Mouse (Mus musculus) MEL (cell line): ENCODE results near the gene Heatr5a. TPM values are rescaled to one million over a fixed set of nuclear protein-coding genes. Genes with fewer than 3 reads are reported as not detected.

ENCODE experiments used
- DNase-seq: peaks from one replicate; pipeline ENCODE4 v3.0.0; 2011; ENCODE audit warnings: low read depth, low spot score
- H3K27ac ChIP-seq: 2 replicates; pipeline ENCODE4 v1.5.1; 2012; ENCODE audit warnings: low read depth, mild to moderate bottlenecking, control low read depth, low read length, moderate library complexity; ENCODE audit not compliant: control insufficient read depth
- H3K27me3 ChIP-seq, 2 experiments: fragments of 150-350 bp in 1 of 2; sonication (generic) in 1 of 2; 2 replicates each; pipeline ENCODE4 v1.6.1; 2012; ENCODE audit warnings: low read length in 2 of 2, mild to moderate bottlenecking in 2 of 2, improper control_type of control experiment in 1 of 2, moderate library complexity in 1 of 2; ENCODE audit not compliant: insufficient read depth in 2 of 2, control insufficient read depth in 1 of 2
- H3K36me3 ChIP-seq, 2 experiments: 2 replicates each; pipeline ENCODE4 v1.6.1; 2012 to 2014; ENCODE audit warnings: low read length in 2 of 2, improper control_type of control experiment in 1 of 2, inconsistent platforms in 1 of 2, mild to moderate bottlenecking in 1 of 2; ENCODE audit not compliant: insufficient read depth in 2 of 2, control insufficient read depth in 1 of 2
- H3K4me1 ChIP-seq, 2 experiments: fragments of 150-350 bp in 1 of 2; sonication (generic) in 1 of 2; 2 replicates each; pipeline ENCODE4 v1.6.1; 2012; ENCODE audit warnings: low read length in 2 of 2, improper control_type of control experiment in 1 of 2, mild to moderate bottlenecking in 1 of 2; ENCODE audit not compliant: insufficient read depth in 2 of 2, control insufficient read depth in 1 of 2
- H3K4me3 ChIP-seq, 2 experiments: fragments of 150-350 bp in 1 of 2; sonication (generic) in 1 of 2; 2 replicates each; pipeline ENCODE4 v1.5.1; 2012; ENCODE audit warnings: low read depth in 2 of 2, low read length in 2 of 2, mild to moderate bottlenecking in 2 of 2, moderate library complexity in 2 of 2, control low read depth in 1 of 2, improper control_type of control experiment in 1 of 2; ENCODE audit not compliant: control insufficient read depth in 1 of 2, insufficient read depth in 1 of 2
- H3K79me2 ChIP-seq: 2 replicates; pipeline ENCODE4 v1.6.1; 2012; ENCODE audit warnings: mild to moderate bottlenecking, low read length, moderate library complexity; ENCODE audit not compliant: control insufficient read depth, poor library complexity, insufficient read depth
- H3K9ac ChIP-seq: 2 replicates; pipeline ENCODE4 v1.6.1; 2012; ENCODE audit warnings: low read depth, mild to moderate bottlenecking, control low read depth, low read length, moderate library complexity; ENCODE audit not compliant: control insufficient read depth, poor library complexity, severe bottlenecking
- H3K9me3 ChIP-seq: fragments of 150-350 bp; sonication (generic); replicated peaks from 2 replicates; pipeline ENCODE4 v1.6.1; 2012; ENCODE audit warnings: mild to moderate bottlenecking, low read length, improper control_type of control experiment, moderate library complexity; ENCODE audit not compliant: insufficient read depth
- BHLHE40 ChIP-seq: IDR thresholded peaks from 2 replicates; pipeline ENCODE4 v1.6.1; 2012; ENCODE audit warnings: low read depth, mild to moderate bottlenecking, inconsistent platforms, low read length, improper control_type of control experiment, borderline replicate concordance
- CHD1 ChIP-seq: IDR thresholded peaks from 2 replicates; pipeline ENCODE4 v1.6.1; 2012; ENCODE audit warnings: low read depth, mild to moderate bottlenecking, inconsistent platforms, low read length, improper control_type of control experiment
- CHD2 ChIP-seq: IDR thresholded peaks from 2 replicates; pipeline ENCODE4 v1.6.1; 2011; ENCODE audit warnings: low read length, improper control_type of control experiment
- EP300 ChIP-seq, 2 experiments: IDR thresholded peaks; 2 replicates each; pipeline ENCODE4 v1.6.1; 2011; ENCODE audit warnings: improper control_type of control experiment in 2 of 2, low read length in 2 of 2, low read depth in 1 of 2, mild to moderate bottlenecking in 1 of 2
- GABPA ChIP-seq: IDR thresholded peaks from 2 replicates; pipeline ENCODE4 v1.6.1; 2012; ENCODE audit warnings: low read depth, mild to moderate bottlenecking, inconsistent platforms, low read length, improper control_type of control experiment, moderate library complexity
- GATA1 ChIP-seq: IDR thresholded peaks from 2 replicates; pipeline ENCODE4 v1.6.1; 2011; ENCODE audit warnings: low read depth, low read length, improper control_type of control experiment
- HCFC1 ChIP-seq: IDR thresholded peaks from 2 replicates; pipeline ENCODE4 v1.6.1; 2012; ENCODE audit warnings: low read depth, mild to moderate bottlenecking, inconsistent platforms, low read length, improper control_type of control experiment, moderate library complexity
- JUND ChIP-seq: IDR thresholded peaks from 2 replicates; pipeline ENCODE4 v1.6.1; 2011; ENCODE audit warnings: low read depth, mild to moderate bottlenecking, improper control_type of control experiment, low read length
- MAFK ChIP-seq: IDR thresholded peaks from 2 replicates; pipeline ENCODE4 v1.6.1; 2011; ENCODE audit warnings: low read depth, mild to moderate bottlenecking, low read length, improper control_type of control experiment, borderline replicate concordance
- MAZ ChIP-seq: IDR thresholded peaks from 2 replicates; pipeline ENCODE4 v1.6.1; 2012; ENCODE audit warnings: low read depth, mild to moderate bottlenecking, inconsistent platforms, low read length, improper control_type of control experiment
- MEF2A ChIP-seq: IDR thresholded peaks from 2 replicates; pipeline ENCODE4 v1.6.1; 2014; ENCODE audit warnings: low read depth, mild to moderate bottlenecking, inconsistent platforms, low read length, improper control_type of control experiment; ENCODE audit not compliant: poor library complexity, insufficient replicate concordance, severe bottlenecking; ENCODE audit errors: extremely low read depth
- MXI1 ChIP-seq: IDR thresholded peaks from 2 replicates; pipeline ENCODE4 v1.6.1; 2011; ENCODE audit warnings: mild to moderate bottlenecking, low read depth, low read length, improper control_type of control experiment
- MYC ChIP-seq: IDR thresholded peaks from 2 replicates; pipeline ENCODE4 v1.6.1; 2011; ENCODE audit warnings: low read depth, mild to moderate bottlenecking, low read length, improper control_type of control experiment, moderate library complexity
- NRF1 ChIP-seq: IDR thresholded peaks from 2 replicates; pipeline ENCODE4 v1.6.1; 2014; ENCODE audit warnings: low read depth, mild to moderate bottlenecking, inconsistent platforms, low read length, improper control_type of control experiment, moderate library complexity; ENCODE audit not compliant: poor library complexity, insufficient read depth, severe bottlenecking
- POLR2A ChIP-seq, 2 experiments: IDR thresholded peaks; 2 replicates each; pipeline ENCODE4 v1.6.1; 2011 to 2012; ENCODE audit warnings: low read length in 2 of 2, mild to moderate bottlenecking in 2 of 2, control low read depth in 1 of 2, improper control_type of control experiment in 1 of 2, low read depth in 1 of 2, moderate library complexity in 1 of 2; ENCODE audit not compliant: control insufficient read depth in 1 of 2, insufficient read depth in 1 of 2, poor library complexity in 1 of 2
- POLR2AphosphoS2 ChIP-seq: IDR thresholded peaks from 2 replicates; pipeline ENCODE4 v1.6.1; 2011; ENCODE audit warnings: low read length, improper control_type of control experiment
- RCOR1 ChIP-seq: IDR thresholded peaks from 2 replicates; pipeline ENCODE4 v1.6.1; 2012; ENCODE audit warnings: low read depth, mild to moderate bottlenecking, inconsistent platforms, low read length, improper control_type of control experiment
- SIN3A ChIP-seq: IDR thresholded peaks from 2 replicates; pipeline ENCODE4 v1.6.1; 2012; ENCODE audit warnings: low read length, improper control_type of control experiment, inconsistent platforms
- SMC3 ChIP-seq: IDR thresholded peaks from 2 replicates; pipeline ENCODE4 v1.6.1; 2011; ENCODE audit warnings: low read depth, low read length, improper control_type of control experiment
- TAL1 ChIP-seq: IDR thresholded peaks from 2 replicates; pipeline ENCODE4 v1.6.1; 2012; ENCODE audit warnings: mild to moderate bottlenecking, inconsistent platforms, low read length, moderate library complexity, mixed read lengths
- TBP ChIP-seq: IDR thresholded peaks from 2 replicates; pipeline ENCODE4 v1.8.0; 2011; ENCODE audit warnings: low read depth, low read length, improper control_type of control experiment
- TCF12 ChIP-seq: IDR thresholded peaks from 2 replicates; pipeline ENCODE4 v1.6.1; 2014; ENCODE audit warnings: low read depth, mild to moderate bottlenecking, inconsistent platforms, low read length, improper control_type of control experiment, moderate library complexity
- UBTF ChIP-seq: IDR thresholded peaks from 2 replicates; pipeline ENCODE4 v1.6.1; 2012; ENCODE audit warnings: low read depth, mild to moderate bottlenecking, inconsistent platforms, low read length, improper control_type of control experiment, moderate library complexity, borderline replicate concordance; ENCODE audit not compliant: insufficient read depth
- USF1 ChIP-seq: IDR thresholded peaks from 2 replicates; pipeline ENCODE4 v1.6.1; 2014; ENCODE audit warnings: low read depth, mild to moderate bottlenecking, inconsistent platforms, low read length, improper control_type of control experiment, moderate library complexity
- USF2 ChIP-seq, 2 experiments: IDR thresholded peaks; 2 replicates each; pipeline ENCODE4 v1.6.1; 2011 to 2012; ENCODE audit warnings: improper control_type of control experiment in 2 of 2, low read length in 2 of 2, borderline replicate concordance in 1 of 2, inconsistent platforms in 1 of 2, low read depth in 1 of 2, mild to moderate bottlenecking in 1 of 2; ENCODE audit not compliant: insufficient read depth in 1 of 2
- ZMIZ1 ChIP-seq: IDR thresholded peaks from 2 replicates; pipeline ENCODE4 v1.6.1; 2012; ENCODE audit warnings: low read depth, mild to moderate bottlenecking, inconsistent platforms, low read length, improper control_type of control experiment, moderate library complexity
- polyA plus RNA-seq, 2 experiments: library from polyadenylated mRNA; stranded (reverse) in 1 of 2; unstranded in 1 of 2; fragments of >175 nt in 1 of 2; fragments of >200 nt in 1 of 2; gene quantifications; 2 replicates each; pipeline versions ENCODE4 v1.2.1 to v1.2.4; 2012; ENCODE audit warnings: low replicate concordance in 2 of 2, low read depth in 1 of 2; ENCODE audit not compliant: insufficient read length in 2 of 2, insufficient read depth in 1 of 2, missing spikeins in 1 of 2
- total RNA-seq: library from RNA; depleted of rRNA; stranded (reverse); fragments of 300-350 nt; gene quantifications from 2 replicates; pipeline ENCODE4 v1.2.3, GENCODE M21; 2012

The Heatr5a gene
- total and polyA plus RNA-seq, 3 experiments = 41.2 to 70.5 (median 70.4) TPM

GRCm38 (mm10) chr12:51998366-51998932 lies 27.3 kb upstream of the Heatr5a start (continued):
- TF ChIP-seq CHD1 (no peak), RCOR1 (peak; percentile 47; the same call in 1 of the 2 replicates), GATA1 (peak; percentile 81), USF1 (no peak), USF2 (IDR thresholded peaks at IDR 0.05; ENCODE audit: borderline replicate concordance in 1 of 2, insufficient read depth in 1 of 2, low read depth in 1 of 2, low read length in 2 of 2) (no peak), MEF2A (no peak), BHLHE40 (no peak), GABPA (peak; percentile 77), SMC3 (no peak), NRF1 (no peak), TCF12 (no peak), CHD2 (no peak)
- TF ChIP-seq, all 39 proteins: peak for 13

- Histone ChIP-seq H3K36me3 (peaks cover 0 to 17% of the 10 kb centered on the region in 2 experiments; a peak in 2 of 4 replicates), H3K9ac (no peak overlapping the region), H3K27ac (no peak overlapping the region), H3K4me3 (no peak overlapping the region), H3K27me3 (no peaks in the 10 kb centered on the region), H3K4me1 (peaks cover 12 to 15% of the 10 kb centered on the region in 2 experiments), H3K9me3 (no peaks in the 10 kb centered on the region), H3K79me2 (no peaks in the 10 kb centered on the region)
- TF ChIP-seq EP300 (IDR thresholded peaks at IDR 0.05; ENCODE audit: low read depth in 1 of 2, low read length in 2 of 2) (peak; percentile 21 to 27; a peak in 1 of 4 replicates), POLR2A (IDR thresholded peaks at IDR 0.05; ENCODE audit: control insufficient read depth in 1 of 2, insufficient read depth in 1 of 2, low read depth in 1 of 2, low read length in 2 of 2, poor library complexity in 1 of 2) (no peak), GATA1 (peak; percentile 32; the same call in 1 of the 2 replicates)
- DNase-seq = peak; percentile 21
These were observed 24.8 kb upstream of the Heatr5a start for GRCm38 (mm10) chr12:51995738-51996536.

- TF ChIP-seq UBTF (no peak), RCOR1 (no peak), TAL1 (no peak), USF1 (no peak), SIN3A (no peak), ZMIZ1 (no peak), HCFC1 (no peak), USF2 (IDR thresholded peaks at IDR 0.05; ENCODE audit: borderline replicate concordance in 1 of 2, insufficient read depth in 1 of 2, low read depth in 1 of 2, low read length in 2 of 2) (no peak), JUND (no peak), MXI1 (no peak), MAZ (no peak), TBP (no peak), MYC (no peak), SMC3 (no peak), MAFK (no peak), POLR2AphosphoS2 (no peak)
- TF ChIP-seq, all 39 proteins: peak for 0
- no peaks in the 10 kb centered on the region for H3K27me3 ChIP-seq
These were observed 19.5 kb upstream of the Heatr5a start for GRCm38 (mm10) chr12:51990629-51991028.

More at GRCm38 (mm10) chr12:51990629-51991028, 19.5 kb upstream of the Heatr5a start:
- H3K36me3 ChIP-seq = no peaks in the 10 kb centered on the region
- H3K79me2 ChIP-seq = no peaks in the 10 kb centered on the region
- H3K4me3 ChIP-seq = no peak overlapping the region
- H3K9me3 ChIP-seq = no peaks in the 10 kb centered on the region
- H3K4me1 ChIP-seq = no peaks in the 10 kb centered on the region
- DNase-seq = no peak
- H3K9ac ChIP-seq = no peak overlapping the region
- H3K27ac ChIP-seq = no peak overlapping the region
